Mouse (Mus musculus) cerebellum, adult 8-10 months (tissue): Measurements from ENCODE around the gene Trmo.

ENCODE experiments used
- DNase-seq: peaks from one replicate; pipeline ENCODE4 v3.0.0; 2022

The Trmo gene

GRCm38 (mm10) chr4:46369070-46369469, 20.2 kb downstream of the Trmo start:
- no peak for DNase-seq

DNA sequence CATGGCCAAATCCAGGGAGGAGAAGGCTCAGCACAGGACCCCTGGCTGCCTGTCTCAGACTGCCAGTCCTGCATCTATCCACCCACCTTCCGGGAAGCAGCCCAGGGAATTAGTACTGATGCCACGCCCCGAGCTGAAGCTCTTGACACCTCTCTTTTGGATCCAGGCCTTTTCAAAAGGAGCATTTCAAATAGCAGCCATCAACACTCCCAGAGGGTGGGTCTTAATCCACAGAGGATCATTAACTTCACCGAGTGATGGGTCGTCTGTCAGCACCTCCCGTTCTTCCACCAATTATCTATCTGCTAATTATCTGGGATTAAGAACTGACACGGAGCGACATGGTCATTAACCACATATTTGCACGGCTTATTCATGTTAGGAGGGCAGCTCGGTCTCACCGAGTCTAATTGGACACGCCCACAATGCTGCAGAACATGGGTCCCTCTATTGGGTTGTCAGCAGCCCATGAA, 21.7 kb downstream of the Trmo start:
- DNase-seq, result no peak

DNA sequence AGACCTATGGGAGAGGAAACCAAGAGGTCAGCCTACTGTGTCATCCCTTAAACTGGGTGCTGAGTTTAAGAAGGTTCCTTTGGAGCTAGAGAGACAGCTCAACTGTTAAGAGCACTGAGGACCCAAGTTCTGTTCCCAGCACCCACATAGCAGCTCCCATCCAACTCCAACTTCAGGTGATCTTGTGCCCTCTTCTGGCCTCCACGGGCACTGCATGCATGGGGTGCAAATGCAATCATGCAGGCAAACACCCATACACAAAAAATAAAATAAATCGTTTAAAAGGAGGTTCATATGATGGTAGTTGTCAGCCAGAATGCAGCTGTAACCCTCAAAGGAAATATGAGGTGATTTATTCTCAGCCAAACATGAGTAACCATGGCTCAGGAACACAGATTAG, 24.9 kb downstream of the Trmo start:
- DNase-seq, result no peak

GRCm38 (mm10) chr4:46361258-46361657, 28.0 kb downstream of the Trmo start:
- DNase-seq, result no peak

- no peak for DNase-seq
Observed at GRCm38 (mm10) chr4:46359539-46360253, 29.5 kb downstream of the Trmo start.

GRCm38 (mm10) chr4:46356351-46357133, 32.7 kb downstream of the Trmo start:
- DNase-seq, result peak; percentile 41

DNA sequence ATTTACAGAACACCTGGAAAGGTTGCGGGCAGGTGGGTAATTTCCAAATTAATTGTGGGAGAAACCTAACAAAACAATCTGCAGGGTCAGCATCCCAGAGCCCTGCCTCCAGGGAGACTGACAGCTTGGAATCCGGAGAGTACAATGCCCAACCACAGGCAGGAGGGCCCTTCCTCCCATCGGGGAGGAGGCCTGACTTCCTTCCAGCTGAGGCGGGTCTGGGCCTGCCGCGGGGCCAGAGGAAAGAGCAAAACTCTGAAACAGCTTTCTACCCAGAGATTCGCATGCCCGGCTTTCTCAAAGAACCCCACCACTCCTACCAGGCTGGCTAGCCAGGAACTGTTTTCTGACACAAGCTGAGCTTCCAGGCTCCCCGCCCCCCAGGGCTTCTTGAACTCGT, 36.2 kb downstream of the Trmo start:
- DNase-seq, result no peak

- no peak for DNase-seq
Observed at GRCm38 (mm10) chr4:46349530-46349929, 39.7 kb downstream of the Trmo start.

GRCm38 (mm10) chr4:46348897-46349296, 40.3 kb downstream of the Trmo start:
- no peak for DNase-seq

GRCm38 (mm10) chr4:46347580-46348515, 41.4 kb downstream of the Trmo start:
- no peak for DNase-seq

DNA sequence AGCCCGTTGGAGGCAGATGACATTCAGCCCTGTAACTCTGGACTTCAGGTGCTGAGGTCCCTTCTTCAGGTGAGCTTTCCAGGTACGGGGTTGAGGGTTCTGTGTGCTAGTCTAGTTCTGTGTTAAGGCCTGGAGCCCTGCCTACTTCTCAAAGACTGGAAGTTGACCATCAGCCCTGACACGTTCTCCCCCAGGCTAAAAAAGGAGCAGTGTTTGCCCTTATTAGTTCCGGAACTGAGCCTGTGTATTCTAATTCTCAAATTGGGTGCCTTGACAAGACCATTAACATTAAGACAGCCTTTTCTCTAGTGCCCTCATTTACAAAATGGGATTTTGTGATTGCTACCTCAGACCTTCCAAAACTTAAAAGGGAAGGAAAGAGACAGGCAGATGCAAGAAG, 42.1 kb downstream of the Trmo start:
- DNase-seq, result no peak

- no peak for DNase-seq
Observed at GRCm38 (mm10) chr4:46346221-46346620, 43.0 kb downstream of the Trmo start.

- no peak for DNase-seq
Observed at GRCm38 (mm10) chr4:46345773-46346100, 43.5 kb downstream of the Trmo start.

GRCm38 (mm10) chr4:46345056-46345772, 44.0 kb downstream of the Trmo start:
- DNase-seq, result no peak

DNA sequence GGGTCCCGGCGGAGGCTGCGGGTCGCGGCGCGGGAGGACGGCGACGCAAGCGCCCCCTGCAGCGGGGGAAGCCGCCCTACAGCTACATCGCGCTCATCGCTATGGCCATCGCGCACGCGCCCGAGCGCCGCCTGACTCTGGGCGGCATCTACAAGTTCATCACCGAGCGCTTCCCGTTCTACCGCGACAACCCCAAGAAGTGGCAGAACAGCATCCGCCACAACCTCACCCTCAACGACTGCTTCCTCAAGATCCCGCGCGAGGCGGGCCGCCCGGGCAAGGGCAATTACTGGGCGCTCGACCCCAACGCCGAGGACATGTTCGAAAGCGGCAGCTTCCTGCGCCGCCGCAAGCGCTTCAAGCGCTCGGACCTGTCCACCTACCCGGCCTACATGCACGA, 44.9 kb downstream of the Trmo start:
- no peak for DNase-seq

- DNase-seq, result no peak
Observed at GRCm38 (mm10) chr4:46343596-46344260, 45.5 kb downstream of the Trmo start, which contains the start of gene Foxe1. TSS of gene Foxe1 (plus strand) at chr4:46343609.

- no peak for DNase-seq
Observed at GRCm38 (mm10) chr4:46342711-46343286, 46.4 kb downstream of the Trmo start.

- DNase-seq, result no peak
Observed at GRCm38 (mm10) chr4:46341831-46342680, 47.2 kb downstream of the Trmo start.

GRCm38 (mm10) chr4:46339584-46339983, 49.7 kb downstream of the Trmo start:
- no peak for DNase-seq

DNA sequence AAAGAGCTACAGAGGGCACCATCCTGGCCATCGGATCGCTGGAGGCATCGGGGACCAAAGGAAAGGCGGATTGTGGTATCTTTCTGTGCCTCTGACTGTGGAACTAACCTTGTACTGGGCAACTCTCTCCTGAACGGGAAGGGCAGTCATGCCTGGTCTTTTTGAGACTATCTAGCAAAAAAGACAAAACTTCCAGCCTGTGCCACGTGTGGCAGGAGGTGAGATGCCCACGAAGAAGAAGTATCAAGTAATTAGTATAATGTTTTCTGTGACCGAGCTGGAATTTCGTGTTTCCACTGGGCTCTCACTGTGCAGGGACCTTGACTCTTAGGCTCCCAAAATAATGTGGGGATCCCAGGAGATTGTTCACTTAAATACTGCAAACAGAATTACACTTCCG, 50.2 kb downstream of the Trmo start:
- no peak for DNase-seq

GRCm38 (mm10) chr4:46337990-46338389, 51.2 kb downstream of the Trmo start:
- DNase-seq, result no peak
